Mouse (Mus musculus) embryo, embryonic 10.5 days (tissue): ENCODE measurements around the gene Fam117b.

Source experiments
- DNase-seq: peaks from one replicate; pipeline ENCODE4 v3.0.0-alpha.2; 2015; ENCODE audit warnings: low spot score

Gene Fam117b

GRCm38 (mm10) chr1:59912413-59913157 is at the start of gene Fam117b:
TSS of gene Fam117b (plus strand) at chr1:59913006.
- peak; percentile 99 for DNase-seq

- no peak for DNase-seq
Observed at GRCm38 (mm10) chr1:59868041-59868440, 44.8 kb upstream of the Fam117b start.

- DNase-seq = no peak
Observed at GRCm38 (mm10) chr1:59874023-59874422, 38.8 kb upstream of the Fam117b start.

- DNase-seq = no peak
Observed at GRCm38 (mm10) chr1:59878098-59878497, 34.7 kb upstream of the Fam117b start.

- peak; percentile 81 for DNase-seq
Observed at GRCm38 (mm10) chr1:59883349-59884134, 29.3 kb upstream of the Fam117b start.

- DNase-seq = no peak
Observed at GRCm38 (mm10) chr1:59886899-59887298, 25.9 kb upstream of the Fam117b start.

- peak; percentile 14 for DNase-seq
Observed at GRCm38 (mm10) chr1:59888018-59888417, 24.8 kb upstream of the Fam117b start.

- DNase-seq = no peak
Observed at GRCm38 (mm10) chr1:59891185-59891584, 21.6 kb upstream of the Fam117b start.

GRCm38 (mm10) chr1:59892777-59893176 is 20.0 kb upstream of the Fam117b start:
- no peak for DNase-seq

- DNase-seq = no peak
Observed at GRCm38 (mm10) chr1:59894025-59894424, 18.8 kb upstream of the Fam117b start.

- DNase-seq = no peak
Observed at GRCm38 (mm10) chr1:59895456-59895855, 17.4 kb upstream of the Fam117b start.

GRCm38 (mm10) chr1:59897147-59897798 is 15.5 kb upstream of the Fam117b start:
- DNase-seq = no peak

GRCm38 (mm10) chr1:59899679-59900078 is 13.1 kb upstream of the Fam117b start:
- no peak for DNase-seq

- no peak for DNase-seq
Observed at GRCm38 (mm10) chr1:59901082-59901876, 11.5 kb upstream of the Fam117b start.

- no peak for DNase-seq
Observed at GRCm38 (mm10) chr1:59902634-59903033, 10.2 kb upstream of the Fam117b start.

- DNase-seq = no peak
Observed at GRCm38 (mm10) chr1:59904630-59905295, 8.0 kb upstream of the Fam117b start.

GRCm38 (mm10) chr1:59905916-59906315 is 6.9 kb upstream of the Fam117b start:
- no peak for DNase-seq

GRCm38 (mm10) chr1:59906819-59907521 is 5.8 kb upstream of the Fam117b start:
- no peak for DNase-seq

GRCm38 (mm10) chr1:59907700-59908099 is 5.1 kb upstream of the Fam117b start:
- no peak for DNase-seq

GRCm38 (mm10) chr1:59910941-59911340 is 1.9 kb upstream of the Fam117b start:
- DNase-seq = no peak
